Mouse (Mus musculus): ENCODE results near the gene Cdk10.

DNA sequence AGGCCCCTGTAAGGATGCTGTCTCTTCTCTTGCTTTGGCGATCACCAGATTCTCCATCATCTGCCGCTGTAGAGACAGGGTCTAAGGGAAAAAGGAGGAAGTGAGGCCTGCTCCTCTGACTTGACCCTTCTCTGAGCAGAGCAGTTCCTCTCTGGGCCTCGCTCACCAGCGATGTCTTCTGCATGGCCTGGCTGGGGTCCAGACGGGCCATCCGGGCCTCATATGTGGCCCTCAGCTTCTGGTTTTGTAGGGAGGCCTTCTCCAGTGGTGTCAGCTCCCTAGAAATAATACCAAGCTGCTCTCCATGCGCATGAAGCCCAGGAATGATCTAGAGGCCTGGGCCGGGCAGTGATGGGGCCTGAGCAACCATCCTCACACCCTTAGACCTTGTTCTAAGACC lies 24.0 kb downstream of the Cdk10 start:
- no peak for TF ChIP-seq CTCF (IDR thresholded peaks at IDR 0.05; ENCODE audit: borderline replicate concordance, insufficient read depth, low read depth, low read length)
- TF ChIP-seq POLR2A (IDR thresholded peaks at IDR 0.05; ENCODE audit: borderline replicate concordance, insufficient read depth, low read length), result no peak

Measured in cerebellum, adult 2 months (tissue).